Mouse (Mus musculus): ENCODE results near the gene Clec3b. TPM values are rescaled to one million over a fixed set of nuclear protein-coding genes. Genes with fewer than 3 reads are reported as not detected.

Gene Clec3b
- polyA plus RNA-seq, 1 experiment from 2014 or later: not detected

Other genes starting within 250 kb of the Clec3b start
- gene Zfp105, start 227.9 kb upstream of the Clec3b start, polyA plus RNA-seq (2014; fragmentation: Nextera tagmentation; extraction: Ambion mirVana): 32.2 and 34.8 TPM in 2 replicates
- 28.9 and 31.9 TPM in 2 replicates for gene 1110059G10Rik, start 199.9 kb upstream of the Clec3b start, polyA plus RNA-seq (2014; fragmentation: Nextera tagmentation; extraction: Ambion mirVana)
- 93.9 and 109 TPM in 2 replicates for gene Kif15, start 199.9 kb upstream of the Clec3b start, polyA plus RNA-seq (2014; fragmentation: Nextera tagmentation; extraction: Ambion mirVana)
- 17.2 and 17.6 TPM in 2 replicates for gene Tmem42, start 129.6 kb upstream of the Clec3b start, polyA plus RNA-seq (2014; fragmentation: Nextera tagmentation; extraction: Ambion mirVana)
- 0.47 and 1.3 TPM in 2 replicates for gene Tgm4, start 116.2 kb upstream of the Clec3b start, polyA plus RNA-seq (2014; fragmentation: Nextera tagmentation; extraction: Ambion mirVana)
- 69.1 and 69.2 TPM in 2 replicates for gene Zdhhc3, start 37.7 kb upstream of the Clec3b start, polyA plus RNA-seq (2014; fragmentation: Nextera tagmentation; extraction: Ambion mirVana)
- gene Exosc7, start 37.7 kb upstream of the Clec3b start, polyA plus RNA-seq (2014; fragmentation: Nextera tagmentation; extraction: Ambion mirVana): 133 and 142 TPM in 2 replicates
- 0.41 and 0.63 TPM in 2 replicates for gene Cdcp1, start 65.1 kb downstream of the Clec3b start, polyA plus RNA-seq (2014; fragmentation: Nextera tagmentation; extraction: Ambion mirVana)
- gene Tmem158, start 109.8 kb downstream of the Clec3b start, polyA plus RNA-seq (2014; fragmentation: Nextera tagmentation; extraction: Ambion mirVana): 4.8 and 6.4 TPM in 2 replicates
- 742 and 836 TPM in 2 replicates for gene Lars2, start 216.0 kb downstream of the Clec3b start, polyA plus RNA-seq (2014; fragmentation: Nextera tagmentation; extraction: Ambion mirVana)

Data from forebrain, embryonic 11.5 days (tissue).